Mouse (Mus musculus) brain, embryonic 14.5 days (tissue): ENCODE data around the gene Slc45a1.

ENCODE experiments used
- CTCF ChIP-seq: fragments of 200-500 bp; IDR thresholded peaks from 2 replicates; pipeline ENCODE4 v1.5.1; 2012; ENCODE audit warnings: inconsistent platforms, mild to moderate bottlenecking, moderate library complexity, borderline replicate concordance; ENCODE audit not compliant: insufficient read depth, insufficient read length; ENCODE audit errors: extremely low read depth
- POLR2A ChIP-seq: fragments of 200-500 bp; IDR thresholded peaks from 2 replicates; pipeline ENCODE4 v1.6.1; 2012; ENCODE audit warnings: mild to moderate bottlenecking, inconsistent platforms, borderline replicate concordance; ENCODE audit not compliant: poor library complexity, insufficient read depth, insufficient read length, severe bottlenecking; ENCODE audit errors: extremely low read depth

DNA sequence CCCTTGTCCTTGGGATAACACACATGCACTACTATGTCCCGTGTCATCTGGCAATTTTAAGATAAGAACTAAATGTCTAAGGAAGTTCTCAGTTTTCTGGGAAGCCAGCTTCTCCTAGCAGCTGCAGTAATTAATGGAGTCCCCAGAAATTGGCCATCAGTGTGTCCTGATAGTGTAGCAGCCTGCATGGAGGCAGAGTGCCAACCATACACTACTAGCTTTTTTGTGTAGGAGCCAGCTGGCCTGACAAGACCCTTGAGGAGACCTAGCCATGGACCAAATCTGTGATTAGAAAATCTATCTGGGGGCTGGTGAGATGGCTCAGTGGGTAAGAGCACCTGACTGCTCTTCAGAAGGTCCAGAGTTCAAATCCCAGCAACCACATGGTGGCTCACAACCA, 53.3 kb downstream of the Slc45a1 start:
- TF ChIP-seq CTCF (no peak), POLR2A (no peak)
